Mouse (Mus musculus) embryo, embryonic 10.5 days (tissue): ENCODE results near the gene Ugt1a7c.
"Not testable (repeated sequence)": the region's sequence is repeated elsewhere in the genome, so short reads cannot be mapped to it uniquely, and the experiment has no call there.

ENCODE experiments used
- DNase-seq: peaks from one replicate; pipeline ENCODE4 v3.0.0-alpha.2; 2015; ENCODE audit warnings: low spot score

Ugt1a7c gene

GRCm38 (mm10) chr1:88120550-88120949 is 25.7 kb downstream of the Ugt1a7c start:
- not testable (repeated sequence) for DNase-seq

- DNase-seq: peak; percentile 13
Observed at GRCm38 (mm10) chr1:88121521-88121920, 26.7 kb downstream of the Ugt1a7c start.

- not testable (repeated sequence) for DNase-seq
Observed at GRCm38 (mm10) chr1:88125827-88126360, 31.0 kb downstream of the Ugt1a7c start.

DNA sequence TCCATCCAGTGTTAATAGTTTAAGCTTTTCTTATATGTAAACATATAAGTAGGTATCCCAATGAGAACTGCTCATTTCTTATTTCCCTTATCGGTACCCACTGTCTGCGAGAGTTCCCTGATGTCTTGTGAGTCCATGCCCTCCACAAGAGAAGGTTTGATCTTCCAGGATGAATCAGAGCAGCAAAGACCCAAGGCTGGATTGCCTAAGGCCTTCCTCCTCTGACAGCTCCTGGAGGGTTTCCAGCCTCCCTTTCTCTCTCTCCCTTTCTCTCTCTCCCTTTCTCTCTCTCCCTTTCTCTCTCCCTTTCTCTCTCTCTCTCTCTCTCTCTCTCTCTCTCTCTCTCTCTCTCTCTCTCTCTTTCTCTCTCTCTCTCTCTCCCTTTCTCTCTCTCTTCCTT is 34.2 kb downstream of the Ugt1a7c start:
- not testable (repeated sequence) for DNase-seq

DNA sequence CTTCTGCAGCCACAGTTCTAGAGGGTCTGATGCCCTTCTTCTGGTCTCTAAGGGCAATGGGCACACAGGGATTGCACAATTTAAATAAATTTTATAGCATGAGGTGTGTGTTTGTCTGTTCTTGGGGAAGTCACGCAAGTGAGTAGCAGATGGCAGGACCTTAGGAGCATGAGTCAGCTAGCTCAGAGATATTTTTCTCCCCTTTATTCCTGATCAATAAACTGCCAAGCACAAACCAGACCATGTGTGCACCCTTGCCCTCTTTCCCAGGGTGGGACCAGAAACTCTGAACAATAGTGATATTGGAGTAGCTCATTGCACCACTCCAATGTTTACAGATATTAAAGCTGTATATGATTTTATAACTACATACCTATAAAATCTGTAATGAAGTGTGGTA is 35.4 kb downstream of the Ugt1a7c start:
- DNase-seq: not testable (repeated sequence)

DNA sequence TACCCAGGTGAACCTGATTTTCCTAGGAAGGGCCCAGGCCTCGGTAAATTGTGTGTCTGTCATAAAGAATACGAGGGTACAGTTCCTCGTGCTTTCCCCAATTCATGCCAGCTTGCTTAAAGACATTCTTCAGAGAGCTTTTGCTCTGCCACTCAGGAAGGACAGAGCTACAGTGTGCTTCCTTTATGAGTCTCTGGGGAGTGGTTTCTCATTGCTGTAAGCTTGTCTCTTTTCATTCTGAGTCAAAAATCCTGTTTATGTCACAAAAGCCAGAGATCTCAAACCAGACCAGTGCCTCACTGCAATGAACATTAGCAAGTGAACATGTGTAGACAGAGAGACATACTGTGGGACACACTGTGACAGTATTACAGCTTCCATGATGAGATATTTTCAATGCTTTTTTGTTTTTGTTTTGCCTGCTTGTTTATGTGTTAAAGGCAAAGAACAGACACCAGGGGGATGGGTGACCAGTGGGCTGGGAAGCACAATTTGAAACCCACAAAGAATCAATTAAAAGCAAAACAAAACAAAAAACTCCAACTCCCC is 39.1 kb downstream of the Ugt1a7c start:
- peak; percentile 10 for DNase-seq

- DNase-seq: not testable (repeated sequence)
Observed at GRCm38 (mm10) chr1:88134457-88135011, 39.7 kb downstream of the Ugt1a7c start, which contains the start of gene Ugt1a6a. TSS of gene Ugt1a6a (plus strand) at chr1:88134809.

- DNase-seq: not testable (repeated sequence)
Observed at GRCm38 (mm10) chr1:88135229-88135904, 40.5 kb downstream of the Ugt1a7c start.

DNA sequence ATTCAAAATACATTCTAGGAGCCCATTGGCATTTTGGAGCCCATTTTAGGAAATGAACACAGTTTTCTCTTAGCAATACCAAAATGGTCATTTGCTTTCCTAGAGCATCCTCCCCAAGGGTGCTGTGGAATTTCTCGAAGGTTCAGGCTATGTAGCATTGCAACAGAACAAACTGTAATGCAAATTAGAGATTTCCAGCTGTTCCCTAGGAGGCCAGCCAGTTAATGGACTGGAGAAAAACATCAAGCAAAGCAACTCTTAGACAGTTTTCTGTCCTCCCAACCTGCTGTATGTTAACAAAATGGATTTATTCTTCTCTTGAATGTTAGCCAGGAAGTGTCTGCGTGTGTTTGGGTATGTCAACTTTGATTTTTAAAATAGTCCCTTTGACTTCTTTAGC is 41.8 kb downstream of the Ugt1a7c start:
- no peak for DNase-seq

DNA sequence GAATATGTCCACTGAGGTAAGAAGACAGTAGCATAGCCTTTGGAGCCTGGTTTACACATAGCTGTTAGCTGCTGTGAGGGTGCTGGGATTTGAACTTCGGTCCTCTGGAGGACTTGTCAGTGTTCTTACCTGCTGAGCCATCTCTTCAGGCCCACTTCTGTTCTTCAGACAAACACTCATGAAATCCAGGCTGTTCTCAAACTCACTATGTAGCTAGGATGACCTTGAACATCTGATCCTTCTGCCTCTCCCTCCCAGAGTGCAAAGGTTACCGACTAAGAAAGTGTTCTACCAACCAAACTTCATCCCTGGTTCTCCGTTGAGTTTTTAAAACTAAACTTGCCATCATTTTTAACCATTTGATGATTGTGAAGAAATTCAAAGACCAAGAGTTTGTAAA is 42.4 kb downstream of the Ugt1a7c start:
- no peak for DNase-seq

DNA sequence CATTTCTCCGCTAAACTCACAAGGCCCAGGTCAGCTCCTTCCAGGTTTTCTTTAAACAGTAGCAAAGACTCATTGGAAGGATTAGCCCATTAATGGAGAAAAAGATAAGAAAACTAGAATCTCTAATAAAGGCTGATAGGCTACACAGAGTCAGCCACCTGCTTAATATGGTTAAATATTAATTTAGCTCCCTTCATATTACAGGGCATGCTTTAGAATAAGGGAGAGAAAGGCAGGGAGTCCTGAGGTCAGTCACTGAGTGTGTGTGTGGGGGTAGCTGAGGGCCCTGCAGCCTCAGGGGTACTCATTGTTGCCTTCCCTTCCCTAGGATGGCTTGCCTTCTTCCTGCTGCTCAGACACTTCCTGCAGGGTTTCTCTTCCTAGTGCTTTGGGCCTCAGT is 43.3 kb downstream of the Ugt1a7c start:
- DNase-seq: no peak

GRCm38 (mm10) chr1:88140492-88140891 is 45.6 kb downstream of the Ugt1a7c start:
- DNase-seq: not testable (repeated sequence)

DNA sequence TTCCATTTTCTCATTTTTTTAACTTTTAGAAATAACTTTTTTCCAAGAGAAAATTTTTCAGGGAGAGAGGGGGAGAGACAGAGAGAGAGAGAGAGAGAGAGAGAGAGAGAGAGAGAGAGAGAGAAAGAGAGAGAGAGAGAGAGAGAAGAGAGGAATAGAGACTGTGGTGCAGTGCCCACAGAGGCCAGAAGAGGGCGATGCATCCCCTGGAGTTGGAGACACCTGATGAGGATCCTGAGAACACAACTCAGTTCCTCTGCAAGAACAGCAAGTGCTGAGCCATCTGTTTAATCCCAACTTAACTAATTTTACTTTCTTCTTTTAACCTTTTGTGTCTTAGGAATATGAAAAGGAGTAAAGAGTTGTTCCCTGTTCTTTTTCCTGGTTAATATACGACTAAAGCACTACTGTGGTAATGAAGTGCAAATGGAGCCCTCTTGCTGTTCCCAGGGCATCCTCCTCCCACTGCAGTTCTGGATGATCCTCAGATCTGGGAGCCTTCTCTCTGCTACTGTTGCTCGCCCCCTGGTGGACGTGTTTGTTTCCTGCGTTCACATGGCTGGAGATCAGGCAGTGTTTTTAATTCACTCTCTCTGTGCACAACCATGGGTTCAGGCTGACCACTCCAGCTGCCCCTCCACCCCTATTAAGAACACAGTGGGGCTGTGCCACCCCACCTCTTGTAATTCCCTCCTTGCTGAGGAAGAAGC is 49.3 kb downstream of the Ugt1a7c start:
- DNase-seq: peak; percentile 56

GRCm38 (mm10) chr1:88145278-88145677 is 50.4 kb downstream of the Ugt1a7c start:
- peak; percentile 42 for DNase-seq

- peak; percentile 10 for DNase-seq
Observed at GRCm38 (mm10) chr1:88150133-88150532, 55.3 kb downstream of the Ugt1a7c start.

DNA sequence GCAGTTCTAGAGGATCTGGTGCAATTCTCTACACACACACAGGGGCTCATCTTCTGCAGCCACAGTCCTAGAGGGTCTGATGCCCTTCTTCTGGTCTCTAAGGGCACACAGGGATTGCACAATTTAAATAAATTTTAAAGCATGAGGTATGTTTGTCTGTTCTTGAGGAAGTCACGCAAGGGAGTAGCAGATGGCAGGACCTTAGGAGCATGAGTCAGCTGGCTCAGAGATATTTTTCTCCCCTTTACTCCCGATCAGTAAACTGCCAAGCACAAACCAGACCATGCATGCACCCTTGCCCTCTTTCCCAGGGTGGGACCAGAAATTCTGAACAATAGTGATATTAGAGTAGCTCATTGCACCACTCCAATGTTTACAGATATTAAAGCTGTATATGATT is 63.6 kb downstream of the Ugt1a7c start:
- DNase-seq: no peak

DNA sequence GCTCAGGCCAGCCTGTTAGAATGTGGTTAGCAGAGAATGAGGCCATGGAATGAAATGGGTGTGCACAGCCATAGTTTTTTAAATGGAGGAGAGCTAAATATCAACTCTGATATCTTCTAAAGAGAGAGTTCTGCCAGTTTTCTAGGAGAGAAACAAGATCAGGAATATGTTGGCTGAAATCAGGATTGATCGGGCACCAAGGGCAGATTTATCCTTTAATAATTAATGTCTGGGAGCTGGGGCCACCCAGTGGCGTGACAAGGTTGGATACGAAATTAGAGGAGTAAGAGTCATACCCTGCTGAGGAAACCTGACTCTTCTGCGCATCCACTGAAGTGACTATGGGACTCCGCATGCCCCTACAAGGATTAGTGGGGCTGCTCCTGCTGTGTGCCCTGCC is 70.8 kb downstream of the Ugt1a7c start, which contains the start of gene Ugt1a5:
Ugt1a5 (plus strand) TSS at position 302 of the 400 bp plus-strand sequence.
- no peak for DNase-seq

- not testable (repeated sequence) for DNase-seq
Observed at GRCm38 (mm10) chr1:88172190-88172589, 77.3 kb downstream of the Ugt1a7c start.

GRCm38 (mm10) chr1:88179657-88180056 is 84.8 kb downstream of the Ugt1a7c start:
- no peak for DNase-seq

- no peak for DNase-seq
Observed at GRCm38 (mm10) chr1:88186325-88186935, 91.6 kb downstream of the Ugt1a7c start.

- DNase-seq: no peak
Observed at GRCm38 (mm10) chr1:88192136-88192535, 97.3 kb downstream of the Ugt1a7c start.

- DNase-seq: no peak
Observed at GRCm38 (mm10) chr1:88195687-88196086, 100.8 kb downstream of the Ugt1a7c start.
